Mouse (Mus musculus): Measurements from ENCODE around the gene Gm10271. TPM values are rescaled to one million over a fixed set of nuclear protein-coding genes. Genes with fewer than 3 reads are reported as not detected.

Gm10271 gene
- polyA plus RNA-seq, 1 experiment from 2014 or later = not detected

DNA sequence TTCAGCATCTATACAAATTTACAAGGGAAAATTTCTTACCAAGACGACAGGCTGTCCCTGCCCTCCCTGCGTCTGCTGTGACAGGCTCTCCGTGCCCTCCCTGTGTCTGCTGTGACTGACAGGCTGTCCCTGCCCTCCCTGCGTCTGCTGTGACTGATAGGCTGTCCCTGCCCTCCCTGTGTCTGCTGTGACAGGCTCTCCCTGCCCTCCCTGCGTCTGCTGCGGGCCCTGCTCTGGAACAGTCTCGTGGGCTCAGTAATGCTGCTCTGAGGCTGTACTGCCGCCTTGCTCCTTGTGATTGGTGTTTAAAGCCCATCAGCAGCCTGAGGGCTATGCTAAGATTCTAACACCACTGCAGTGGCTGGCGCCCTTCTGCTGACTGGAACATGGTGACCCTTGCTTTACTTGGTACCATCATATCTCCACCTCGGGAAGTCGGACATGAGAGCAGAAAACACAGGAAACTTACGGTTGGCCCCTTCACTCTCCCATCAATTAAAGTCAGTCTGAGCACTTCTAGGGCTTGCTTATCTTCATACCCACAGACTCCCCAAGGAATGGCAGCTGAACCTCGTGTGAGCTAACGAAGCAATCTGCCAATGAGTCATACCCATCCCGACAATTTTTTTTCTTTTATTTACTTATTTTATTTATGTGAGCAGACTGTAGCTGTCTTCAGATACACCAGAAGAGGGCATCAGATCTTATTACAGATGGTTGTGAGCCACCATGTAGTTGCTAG lies 63.3 kb downstream of the Gm10271 start:
- Histone ChIP-seq H3K27me3 (no peaks in the 10 kb centered on the region), H3K9ac (no peak overlapping the region), H3K27ac (no peak overlapping the region), H3K4me2 (no peak overlapping the region), H3K4me3 (no peak overlapping the region), H3K9me3 (no peaks in the 10 kb centered on the region), H3K4me1 (peaks cover 6% of the 10 kb centered on the region; the same call in 1 of the 2 replicates), H3K36me3 (peaks cover 66% of the 10 kb centered on the region)
- WGBS = 79% methylated on average over 15 of the region's 15 CpGs
- ATAC-seq (ENCODE audit: insufficient number of reproducible peaks, low FRiP score, low TSS enrichment, low read depth) = no peak

Other genes with a start within 250 kb of the Gm10271 start
- 0.17 and 0.19 TPM in 2 replicates for gene Myrfl, start 75.7 kb downstream of the Gm10271 start, polyA plus RNA-seq (2015; fragmentation: Nextera tagmentation; extraction: Ambion mirVana)
- 25.0 and 29.2 TPM in 2 replicates for gene Rab3ip, start 21.8 kb downstream of the Gm10271 start, polyA plus RNA-seq (2015; fragmentation: Nextera tagmentation; extraction: Ambion mirVana)
- 0.90 and 2.6 TPM in 2 replicates for gene Best3, start 13.7 kb upstream of the Gm10271 start, polyA plus RNA-seq (2015; fragmentation: Nextera tagmentation; extraction: Ambion mirVana)
- gene Lrrc10, start 72.7 kb upstream of the Gm10271 start, polyA plus RNA-seq (2015; fragmentation: Nextera tagmentation; extraction: Ambion mirVana) = not detected in 2 replicates
- 210 and 233 TPM in 2 replicates for gene Cct2, start 91.2 kb upstream of the Gm10271 start, polyA plus RNA-seq (2015; fragmentation: Nextera tagmentation; extraction: Ambion mirVana)
- gene Frs2, start 175.9 kb upstream of the Gm10271 start, polyA plus RNA-seq (2015; fragmentation: Nextera tagmentation; extraction: Ambion mirVana) = 18.5 and 20.6 TPM in 2 replicates